Mouse (Mus musculus) lung, adult 2 months (tissue): ENCODE results near the gene Pacsin2.

Experiments used
- CTCF ChIP-seq: fragments of 200-500 bp; IDR thresholded peaks from 2 replicates; pipeline ENCODE4 v1.5.1; 2011; ENCODE audit warnings: mild to moderate bottlenecking, low read length, control low read depth; ENCODE audit not compliant: insufficient read depth
- POLR2A ChIP-seq: fragments of 200-500 bp; IDR thresholded peaks from 2 replicates; pipeline ENCODE4 v1.6.1; 2011; ENCODE audit warnings: low read depth, mild to moderate bottlenecking, control low read depth, low read length, borderline replicate concordance; ENCODE audit errors: extremely low read depth

DNA sequence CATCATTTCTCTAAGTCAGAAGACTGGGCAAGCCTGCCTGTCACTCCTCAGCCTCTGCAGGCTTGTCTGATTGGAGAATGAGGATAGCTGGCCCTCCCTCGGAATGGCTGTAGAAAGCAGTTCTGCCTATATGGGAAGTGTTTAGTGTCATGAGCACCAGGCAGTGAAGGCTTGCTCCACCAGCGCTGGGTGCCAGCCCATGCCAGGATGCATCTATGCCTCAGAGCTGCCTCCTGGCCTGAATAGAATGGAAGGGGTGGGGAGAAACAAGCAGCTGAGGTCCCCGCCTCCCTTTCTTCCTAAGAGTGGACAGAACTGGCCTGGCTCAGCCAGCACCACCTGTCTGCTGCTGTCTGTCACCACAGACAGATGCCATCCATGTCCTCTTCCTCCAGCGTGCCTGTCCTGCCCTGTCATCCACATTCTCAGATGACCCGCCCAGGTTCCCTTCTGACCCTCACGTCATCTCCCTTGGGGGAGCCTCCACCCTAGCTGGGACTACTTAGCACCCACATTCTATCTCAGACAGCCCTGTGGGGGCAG lies 4.9 kb upstream of the Pacsin2 start:
- TF ChIP-seq CTCF = no peak
- TF ChIP-seq POLR2A = no peak
